Mouse (Mus musculus) macrophage (primary cell): ENCODE data around the gene Aif1. TPM values are rescaled to one million over a fixed set of nuclear protein-coding genes. Genes with fewer than 3 reads are reported as not detected.

Experiments
- H3K27ac ChIP-seq: fragments of 350-480 bp; formaldehyde crosslinking; 2 replicates; pipeline ENCODE4 v1.9.0; 2021
- H3K36me3 ChIP-seq: fragments of 350-480 bp; formaldehyde crosslinking; 2 replicates; pipeline ENCODE4 v1.9.0; 2021; ENCODE audit errors: inconsistent target
- H3K4me3 ChIP-seq: fragments of 350-480 bp; formaldehyde crosslinking; 2 replicates; pipeline ENCODE4 v1.9.0; 2021; ENCODE audit errors: inconsistent target
- H3K79me2 ChIP-seq: fragments of 350-480 bp; formaldehyde crosslinking; 2 replicates; pipeline ENCODE4 v1.9.0; 2021; ENCODE audit errors: inconsistent target
- WGBS: methylation state at CpG from one replicate; pipeline ENCODE4 v1.1.7; 2026; ENCODE audit warnings: inconsistent platforms; ENCODE audit not compliant: missing documents; 5-methylcytosine and 5-hydroxymethylcytosine counted together
- polyA plus RNA-seq: library from polyadenylated mRNA; stranded (reverse); fragments of 250-400 nt; gene quantifications from 3 replicates; pipeline ENCODE4 v1.2.4, GENCODE M21; 2018; ENCODE audit warnings: inconsistent platforms

The Aif1 gene
- polyA plus RNA-seq, 1 experiment from 2014 or later = 243 TPM

GRCm38 (mm10) chr17:35166352-35167035 is 9.4 kb downstream of the Aif1 start:
- no peak overlapping the region for H3K27ac ChIP-seq
- H3K79me2 ChIP-seq = peaks cover 67% of the 10 kb centered on the region
- H3K36me3 ChIP-seq = peaks cover 29% of the 10 kb centered on the region; the same call in 1 of the 2 replicates
- 71% methylated on average over 8 of the region's 8 CpGs for WGBS
- no peak overlapping the region for H3K4me3 ChIP-seq

GRCm38 (mm10) chr17:35165451-35166155 is 10.3 kb downstream of the Aif1 start:
- Histone ChIP-seq H3K4me3 (peak overlapping the region; percentile 48), H3K79me2 (peaks cover 67% of the 10 kb centered on the region), H3K27ac (peak overlapping the region; percentile 83), H3K36me3 (peaks cover 32% of the 10 kb centered on the region)
- 20% methylated on average over 12 of the region's 12 CpGs for WGBS

GRCm38 (mm10) chr17:35164568-35165450 is 11.1 kb downstream of the Aif1 start, which contains the start of gene Prrc2a:
Gene Prrc2a (minus strand): TSS chr17:35164897.
- peaks cover 67% of the 10 kb centered on the region for H3K79me2 ChIP-seq
- peak within 1 kb of the TSS; percentile 79 for H3K4me3 ChIP-seq
- under 1% methylated on average over 51 of the region's 89 CpGs for WGBS
- peaks cover 34% of the 10 kb centered on the region for H3K36me3 ChIP-seq
- peak within 1 kb of the TSS; percentile 83 for H3K27ac ChIP-seq

- H3K27ac ChIP-seq = peak overlapping the region; percentile 76
- peak overlapping the region; percentile 79 for H3K4me3 ChIP-seq
- 0% methylated on average over 28 of the region's 28 CpGs for WGBS
- H3K79me2 ChIP-seq = peaks cover 69% of the 10 kb centered on the region
- peaks cover 38% of the 10 kb centered on the region for H3K36me3 ChIP-seq
Measured at GRCm38 (mm10) chr17:35164218-35164567, 11.7 kb downstream of the Aif1 start.

- Histone ChIP-seq H3K79me2 (peaks cover 74% of the 10 kb centered on the region), H3K36me3 (peaks cover 45% of the 10 kb centered on the region), H3K27ac (peak overlapping the region; percentile 76), H3K4me3 (peak overlapping the region; percentile 79)
- WGBS = 6% methylated on average over 8 of the region's 8 CpGs
Measured at GRCm38 (mm10) chr17:35163326-35164081, 12.4 kb downstream of the Aif1 start.

GRCm38 (mm10) chr17:35162730-35163129 is 13.1 kb downstream of the Aif1 start:
- peaks cover 45% of the 10 kb centered on the region for H3K36me3 ChIP-seq
- WGBS = 41% methylated on average over 12 of the region's 12 CpGs
- no peak overlapping the region for H3K27ac ChIP-seq

GRCm38 (mm10) chr17:35162121-35162520 is 13.7 kb downstream of the Aif1 start:
- no peak overlapping the region for H3K4me3 ChIP-seq
- peaks cover 50% of the 10 kb centered on the region for H3K36me3 ChIP-seq
- WGBS = 87% methylated on average over 14 of the region's 14 CpGs
- no peak overlapping the region for H3K27ac ChIP-seq
- peaks cover 77% of the 10 kb centered on the region for H3K79me2 ChIP-seq

More at GRCm38 (mm10) chr17:35162730-35163129, 13.1 kb downstream of the Aif1 start:
- peak overlapping the region; percentile 79 for H3K4me3 ChIP-seq
- peaks cover 74% of the 10 kb centered on the region for H3K79me2 ChIP-seq

GRCm38 (mm10) chr17:35161421-35161820 is 14.4 kb downstream of the Aif1 start:
- Histone ChIP-seq H3K79me2 (peaks cover 80% of the 10 kb centered on the region), H3K27ac (no peak overlapping the region), H3K36me3 (peaks cover 57% of the 10 kb centered on the region), H3K4me3 (no peak overlapping the region)
- WGBS = 90% methylated on average over 11 of the region's 11 CpGs

- no peak overlapping the region for H3K27ac ChIP-seq
- peaks cover 96% of the 10 kb centered on the region for H3K79me2 ChIP-seq
- H3K4me3 ChIP-seq = no peak overlapping the region
- 99% methylated on average over 7 of the region's 7 CpGs for WGBS
- peaks cover 74% of the 10 kb centered on the region for H3K36me3 ChIP-seq
Measured at GRCm38 (mm10) chr17:35159638-35160037, 16.2 kb downstream of the Aif1 start.

GRCm38 (mm10) chr17:35158850-35159593 is 16.8 kb downstream of the Aif1 start:
- Histone ChIP-seq H3K36me3 (peaks cover 80% of the 10 kb centered on the region), H3K27ac (no peak overlapping the region), H3K4me3 (no peak overlapping the region), H3K79me2 (peaks cover 99% of the 10 kb centered on the region)
- 91% methylated on average over 12 of the region's 16 CpGs for WGBS

GRCm38 (mm10) chr17:35157661-35158175 is 18.1 kb downstream of the Aif1 start:
- 96% methylated on average over 8 of the region's 8 CpGs for WGBS
- no peak overlapping the region for H3K4me3 ChIP-seq

GRCm38 (mm10) chr17:35157254-35157653 is 18.6 kb downstream of the Aif1 start:
- H3K27ac ChIP-seq = no peak overlapping the region
- peaks cover 97% of the 10 kb centered on the region for H3K36me3 ChIP-seq
- H3K79me2 ChIP-seq = peaks cover 86% of the 10 kb centered on the region
- no peak overlapping the region for H3K4me3 ChIP-seq
- 92% methylated on average over 8 of the region's 8 CpGs for WGBS

More at GRCm38 (mm10) chr17:35157661-35158175, 18.1 kb downstream of the Aif1 start:
- Histone ChIP-seq H3K36me3 (peaks cover 93% of the 10 kb centered on the region), H3K79me2 (peaks cover 90% of the 10 kb centered on the region), H3K27ac (no peak overlapping the region)
